Mouse (Mus musculus): Measurements from ENCODE around the gene Gpd1l.

- TF ChIP-seq CTCF (IDR thresholded peaks at IDR 0.05) (no peak), EP300 (IDR thresholded peaks at IDR 0.05) (no peak)
Measured at GRCm38 (mm10) chr9:114979969-114980368, 46.2 kb upstream of the Gpd1l start.
